Mouse (Mus musculus): Measurements from ENCODE around the gene Nprl3. TPM values are rescaled to one million over a fixed set of nuclear protein-coding genes. Genes with fewer than 3 reads are reported as not detected.

Gene Nprl3
- total and polyA plus RNA-seq, 3 experiments: 27.1 to 59.5 (median 27.2) TPM

GRCm38 (mm10) chr11:32268952-32269351, 1.4 kb upstream of the Nprl3 start:
- Histone ChIP-seq H3K4me1 (ENCODE audit: control insufficient read depth, insufficient read depth, low read length) (peaks cover 3% of the 10 kb centered on the region), H3K27me3 (ENCODE audit: control insufficient read depth, insufficient read depth, low read length) (no peaks in the 10 kb centered on the region), H3K36me3 (ENCODE audit: control insufficient read depth, insufficient read depth, low read length) (peaks cover 3% of the 10 kb centered on the region; the same call in 1 of the 2 replicates), H3K9ac (ENCODE audit: low read depth, low read length) (no peak overlapping the region), H3K4me3 (no peak overlapping the region), H3K27ac (no peak overlapping the region), H3K79me2 (replicated peaks; ENCODE audit: control insufficient read depth, insufficient read depth, low read length) (peaks cover 6% of the 10 kb centered on the region)
- 68% methylated on average over 5 of the region's 5 CpGs for WGBS
- no peak for DNase-seq
- intact Hi-C loops (cut with DNase I): loop anchor here (5.0 kb wide), 1 partner anchor 47 kb away; the partner anchor contains the start of gene Rhbdf1
- TF ChIP-seq EP300 (IDR thresholded peaks at IDR 0.05; ENCODE audit: insufficient read depth, low read depth, low read length): no peak
- no peak for TF ChIP-seq POLR2A (IDR thresholded peaks at IDR 0.05; ENCODE audit: insufficient read depth, low read depth, low read length)
- no peak for TF ChIP-seq CTCF (IDR thresholded peaks at IDR 0.05)

GRCm38 (mm10) chr11:32267964-32268363, 457 bp upstream of the Nprl3 start:
- peaks cover 3% of the 10 kb centered on the region; the same call in 1 of the 2 replicates for H3K36me3 ChIP-seq (ENCODE audit: control insufficient read depth, insufficient read depth, low read length)
- peaks cover 6% of the 10 kb centered on the region for H3K79me2 ChIP-seq (replicated peaks; ENCODE audit: control insufficient read depth, insufficient read depth, low read length)
- H3K4me1 ChIP-seq (ENCODE audit: control insufficient read depth, insufficient read depth, low read length): peaks cover 3% of the 10 kb centered on the region
- TF ChIP-seq CTCF (IDR thresholded peaks at IDR 0.05): no peak
- TF ChIP-seq EP300 (IDR thresholded peaks at IDR 0.05; ENCODE audit: insufficient read depth, low read depth, low read length): no peak
- TF ChIP-seq POLR2A (IDR thresholded peaks at IDR 0.05; ENCODE audit: insufficient read depth, low read depth, low read length): no peak
- DNase-seq: no peak
- peak overlapping the region; percentile 81 for H3K4me3 ChIP-seq
- peak overlapping the region; percentile 49; the same call in 1 of the 2 replicates for H3K9ac ChIP-seq (ENCODE audit: low read depth, low read length)
- 24% methylated on average over 5 of the region's 5 CpGs for WGBS
- intact Hi-C loops (cut with DNase I): loop anchor here (5.0 kb wide), 1 partner anchor 46 kb away; the partner anchor contains the start of gene Rhbdf1
- no peaks in the 10 kb centered on the region for H3K27me3 ChIP-seq (ENCODE audit: control insufficient read depth, insufficient read depth, low read length)
- H3K27ac ChIP-seq: peak overlapping the region; percentile 93

DNA sequence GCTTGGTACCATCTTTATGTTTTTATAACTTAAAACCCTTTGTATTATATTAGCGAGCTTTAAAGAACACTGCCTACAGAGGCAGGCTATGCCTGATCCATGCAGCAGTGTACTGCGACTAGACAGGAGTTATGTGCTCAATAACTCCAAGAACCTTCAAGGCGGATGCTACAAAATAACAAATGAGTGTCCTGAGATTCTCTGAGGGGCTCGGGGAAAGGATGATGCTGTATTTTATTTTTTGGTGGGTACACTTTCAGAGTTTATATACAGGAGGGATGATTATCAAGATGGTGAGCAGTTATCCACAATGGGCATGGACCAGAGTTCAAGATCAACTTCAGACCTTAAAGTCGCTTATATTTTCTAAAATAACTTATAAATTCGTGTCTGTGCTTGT, 731 bp downstream of the Nprl3 start:
- Histone ChIP-seq H3K9ac (ENCODE audit: low read depth, low read length) (peak overlapping the region; percentile 95), H3K79me2 (replicated peaks; ENCODE audit: control insufficient read depth, insufficient read depth, low read length) (peaks cover 7% of the 10 kb centered on the region), H3K27ac (peak overlapping the region; percentile 93), H3K27me3 (ENCODE audit: control insufficient read depth, insufficient read depth, low read length) (no peaks in the 10 kb centered on the region), H3K4me1 (ENCODE audit: control insufficient read depth, insufficient read depth, low read length) (peaks cover 3% of the 10 kb centered on the region), H3K36me3 (ENCODE audit: control insufficient read depth, insufficient read depth, low read length) (peaks cover 3% of the 10 kb centered on the region; the same call in 1 of the 2 replicates), H3K4me3 (peak overlapping the region; percentile 81)
- 23% methylated on average over 6 of the region's 6 CpGs for WGBS
- TF ChIP-seq POLR2A (IDR thresholded peaks at IDR 0.05; ENCODE audit: insufficient read depth, low read depth, low read length) (no peak), CTCF (IDR thresholded peaks at IDR 0.05) (no peak), EP300 (IDR thresholded peaks at IDR 0.05; ENCODE audit: insufficient read depth, low read depth, low read length) (no peak)
- intact Hi-C loops (cut with DNase I): loop anchor here (5.0 kb wide), 1 partner anchor 44 kb away; the partner anchor contains the start of gene Rhbdf1
- DNase-seq: no peak

DNA sequence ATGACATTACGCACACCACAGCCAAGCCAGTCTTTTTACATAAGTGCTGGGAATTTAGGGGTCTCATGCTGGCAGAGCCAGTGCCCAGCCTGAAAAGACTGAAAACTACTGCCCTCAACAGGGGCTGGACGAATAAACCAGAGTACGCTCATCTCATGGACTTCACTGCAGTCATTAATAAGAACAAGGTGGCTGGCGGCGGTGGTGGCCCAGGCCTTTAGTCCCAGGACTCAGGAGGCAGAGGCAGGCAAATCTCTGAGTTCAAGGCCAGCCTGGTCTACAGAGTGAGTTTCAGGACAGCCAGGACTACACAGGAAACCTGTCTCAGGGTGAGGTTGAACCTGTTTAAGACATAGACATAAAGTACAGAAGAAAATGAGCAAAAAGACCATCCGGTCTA, 1.3 kb downstream of the Nprl3 start:
- DNase-seq: no peak
- TF ChIP-seq EP300 (IDR thresholded peaks at IDR 0.05; ENCODE audit: insufficient read depth, low read depth, low read length): no peak
- Histone ChIP-seq H3K27me3 (ENCODE audit: control insufficient read depth, insufficient read depth, low read length) (no peaks in the 10 kb centered on the region), H3K9ac (ENCODE audit: low read depth, low read length) (no peak overlapping the region), H3K27ac (no peak overlapping the region), H3K4me1 (ENCODE audit: control insufficient read depth, insufficient read depth, low read length) (peaks cover 3% of the 10 kb centered on the region), H3K36me3 (ENCODE audit: control insufficient read depth, insufficient read depth, low read length) (peaks cover 3% of the 10 kb centered on the region; the same call in 1 of the 2 replicates), H3K79me2 (replicated peaks; ENCODE audit: control insufficient read depth, insufficient read depth, low read length) (peaks cover 7% of the 10 kb centered on the region), H3K4me3 (no peak overlapping the region)
- intact Hi-C loops (cut with DNase I): loop anchor here (5.0 kb wide), 1 partner anchor 44 kb away; the partner anchor contains the start of gene Rhbdf1
- WGBS: 93% methylated on average over 6 of the region's 6 CpGs

- intact Hi-C loops (cut with DNase I): loop anchor here (5.0 kb wide), 1 partner anchor 43 kb away; the partner anchor contains the start of gene Rhbdf1
- TF ChIP-seq POLR2A (IDR thresholded peaks at IDR 0.05; ENCODE audit: insufficient read depth, low read depth, low read length) (no peak), CTCF (IDR thresholded peaks at IDR 0.05) (no peak), EP300 (IDR thresholded peaks at IDR 0.05; ENCODE audit: insufficient read depth, low read depth, low read length) (no peak)
- no peak overlapping the region for H3K27ac ChIP-seq
- no peak overlapping the region for H3K4me3 ChIP-seq
- H3K4me1 ChIP-seq (ENCODE audit: control insufficient read depth, insufficient read depth, low read length): peaks cover 3% of the 10 kb centered on the region
- H3K9ac ChIP-seq (ENCODE audit: low read depth, low read length): no peak overlapping the region
- H3K79me2 ChIP-seq (replicated peaks; ENCODE audit: control insufficient read depth, insufficient read depth, low read length): peaks cover 7% of the 10 kb centered on the region
- H3K27me3 ChIP-seq (ENCODE audit: control insufficient read depth, insufficient read depth, low read length): no peaks in the 10 kb centered on the region
- 82% methylated on average over 3 of the region's 3 CpGs for WGBS
- peaks cover 3% of the 10 kb centered on the region; the same call in 1 of the 2 replicates for H3K36me3 ChIP-seq (ENCODE audit: control insufficient read depth, insufficient read depth, low read length)
- DNase-seq: no peak
Observed at GRCm38 (mm10) chr11:32265117-32265738, 2.3 kb downstream of the Nprl3 start.
